Mouse (Mus musculus) cerebellum, adult 11 months (tissue): Measurements from ENCODE around the gene Il4.
"Not testable (repeated sequence)": the region's sequence is repeated elsewhere in the genome, so short reads cannot be mapped to it uniquely, and the experiment has no call there.

Experiments used
- DNase-seq: peaks from one replicate; pipeline ENCODE4 v3.0.0; 2022

The Il4 gene

DNA sequence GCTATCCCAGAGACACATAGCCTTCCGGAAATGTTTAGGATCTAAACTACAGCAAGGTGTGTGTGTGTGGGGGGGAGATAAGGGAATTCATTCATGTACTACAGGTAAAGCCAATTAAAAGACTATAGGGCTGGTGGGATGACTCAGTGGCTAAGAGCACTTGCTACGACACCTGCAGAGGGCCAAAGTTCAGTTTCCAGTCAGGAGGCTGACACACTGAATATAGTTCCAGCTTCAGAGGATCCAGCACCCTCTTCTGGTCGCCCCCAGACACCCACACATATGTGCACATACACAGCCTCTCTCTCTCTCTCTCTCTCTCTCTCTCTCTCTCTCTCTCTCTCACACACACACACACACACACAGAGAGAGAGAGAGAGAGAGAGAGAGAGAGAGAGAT lies 60.5 kb downstream of the Il4 start:
- not testable (repeated sequence) for DNase-seq

DNA sequence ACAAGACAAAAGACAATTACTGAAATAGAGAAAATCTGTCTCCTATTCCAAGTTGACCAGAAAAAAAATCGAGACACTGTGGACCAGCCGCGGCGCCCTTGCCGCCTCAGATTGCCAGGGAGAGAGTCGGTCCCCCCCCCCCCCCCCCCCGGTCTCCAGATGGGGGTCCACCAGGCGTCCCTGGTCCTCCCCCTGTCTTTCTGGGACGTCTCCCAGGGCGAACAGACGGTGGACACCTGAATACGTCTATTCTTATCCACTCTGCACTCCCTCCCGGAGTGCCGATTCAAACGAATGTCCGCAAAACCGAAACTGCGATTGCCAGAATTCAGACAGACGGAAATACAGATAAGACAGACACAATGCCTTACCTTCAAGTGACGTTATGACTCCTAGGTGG lies 61.9 kb downstream of the Il4 start:
- not testable (repeated sequence) for DNase-seq
